ENCODE assay signal across 10 mouse cellular contexts in the genomic region with DNA sequence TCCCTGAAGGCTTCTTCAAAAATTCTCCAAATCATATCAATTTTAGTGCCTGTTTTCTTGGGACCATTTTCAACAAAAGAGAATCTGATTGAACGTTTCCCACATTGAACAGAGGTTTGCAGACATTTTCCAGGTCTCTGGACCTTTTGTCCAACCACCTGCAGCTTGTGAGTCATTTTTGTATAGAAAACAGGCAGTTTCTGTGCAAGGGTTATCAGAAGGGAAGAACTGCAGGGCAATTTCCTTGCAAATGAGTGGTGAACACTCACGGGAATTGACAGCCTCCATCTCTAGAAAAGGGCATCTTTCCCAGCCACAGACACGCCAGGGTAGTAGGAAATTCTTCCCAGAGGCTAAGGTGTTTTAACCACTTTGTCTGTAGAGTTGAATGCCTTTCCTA. TPM values are rescaled to one million over a fixed set of nuclear protein-coding genes. Genes with fewer than 3 reads are reported as not detected.
A peak's percentile ranks its signal among the peaks of the same experiment; 100 is the strongest.
DNase-seq lines count a peak whose midpoint lies in the region; ATAC-seq lines count a peak whose summit lies in the region.
"Had no signal": no experiment of that assay in that cellular context is flagged by ENCODE, and none has a peak within 500 bp of the region (broad histone marks: within the 10 kb centered on the region; RNA-seq: fewer than 3 reads in every experiment).

No protein-coding gene starts in this region.

- no peak for DNase-seq in kidney, postnatal 36 days
- no peak for DNase-seq in hindbrain, embryonic 14.5 days (ENCODE audit: low spot score)
- DNase-seq in layer of hippocampus, postnatal 36 days: no peak
- no peak for DNase-seq in layer of hippocampus, postnatal 25 days (ENCODE audit: extremely low spot score in 1 of 2, low spot score in 1 of 2)
- no peak for DNase-seq in gastrocnemius, postnatal 14 days

- peaks cover 2% of the 10 kb centered on the region; the same call in 1 of the 2 replicates for H3K36me3 ChIP-seq in kidney, embryonic 14.5 days (ENCODE audit: control insufficient read depth, insufficient read depth, low read length)
- H3K36me3 ChIP-seq in embryonic facial prominence, embryonic 12.5 days: 0 out of 2 replicates have a peak, but pooled peaks cover under 1% of the 10 kb centered on the region
- H3K36me3 ChIP-seq in hindbrain, embryonic 14.5 days (replicated peaks; ENCODE audit: control insufficient read depth, insufficient read depth): no peaks in the 10 kb centered on the region
- H3K36me3 ChIP-seq in midbrain, embryonic 15.5 days (replicated peaks): peaks cover 2% of the 10 kb centered on the region; the same call in 1 of the 2 replicates

- H3K9me3 ChIP-seq in kidney, embryonic 14.5 days (ENCODE audit: control insufficient read depth, low read length): no peaks in the 10 kb centered on the region
- H3K9me3 ChIP-seq in embryonic facial prominence, embryonic 12.5 days: no peaks in the 10 kb centered on the region
- H3K9me3 ChIP-seq in hindbrain, embryonic 14.5 days (ENCODE audit: control insufficient read depth, low read length): no peaks in the 10 kb centered on the region
- H3K9me3 ChIP-seq in midbrain, embryonic 15.5 days: no peaks in the 10 kb centered on the region

- H3K9ac ChIP-seq in kidney, embryonic 14.5 days (ENCODE audit: low read depth, low read length): no peak overlapping the region
- H3K9ac ChIP-seq in embryonic facial prominence, embryonic 12.5 days: no peak overlapping the region
- H3K9ac ChIP-seq in hindbrain, embryonic 14.5 days: no peak overlapping the region
- no peak overlapping the region for H3K9ac ChIP-seq in midbrain, embryonic 15.5 days

- no peak overlapping the region for H3K27ac ChIP-seq in kidney, embryonic 14.5 days (ENCODE audit: low read depth, low read length)
- no peak overlapping the region for H3K27ac ChIP-seq in embryonic facial prominence, embryonic 12.5 days
- H3K27ac ChIP-seq in hindbrain, embryonic 14.5 days: peak overlapping the region; percentile 88; the same call in 1 of the 2 replicates
- peak overlapping the region; percentile 94; the same call in 1 of the 2 replicates for H3K27ac ChIP-seq in midbrain, embryonic 15.5 days
- H3K27ac ChIP-seq: macrophage had no signal

- no peaks in the 10 kb centered on the region for H3K4me1 ChIP-seq in kidney, embryonic 14.5 days (ENCODE audit: control insufficient read depth, insufficient read depth, low read length)
- H3K4me1 ChIP-seq in embryonic facial prominence, embryonic 12.5 days: peaks cover 20% of the 10 kb centered on the region
- H3K4me1 ChIP-seq in hindbrain, embryonic 14.5 days (replicated peaks; ENCODE audit: control insufficient read depth, insufficient read depth, low read length): peaks cover 9% of the 10 kb centered on the region
- peaks cover 6% of the 10 kb centered on the region for H3K4me1 ChIP-seq in midbrain, embryonic 15.5 days

- intact Hi-C loops in gastrocnemius, postnatal 14 days (cut with DNase I; ENCODE audit: low total_unique reads): no loop called here

- ATAC-seq in kidney, embryonic 14.5 days (ENCODE audit: low FRiP score, low TSS enrichment): no peak
- no peak for ATAC-seq in embryonic facial prominence, embryonic 12.5 days (ENCODE audit: insufficient number of reproducible peaks, insufficient read depth, low FRiP score, low TSS enrichment)
- no peak for ATAC-seq in hindbrain, embryonic 14.5 days (ENCODE audit: low FRiP score)
- ATAC-seq in midbrain, embryonic 15.5 days (replicated peaks): no peak

- no peak overlapping the region for H3K4me3 ChIP-seq in kidney, embryonic 14.5 days (ENCODE audit: low read length)
- H3K4me3 ChIP-seq in embryonic facial prominence, embryonic 12.5 days: no peak overlapping the region
- H3K4me3 ChIP-seq in hindbrain, embryonic 14.5 days (replicated peaks; ENCODE audit: low read length): no peak overlapping the region
- no peak overlapping the region for H3K4me3 ChIP-seq in midbrain, embryonic 15.5 days

- H3K27me3 ChIP-seq in kidney, embryonic 14.5 days (ENCODE audit: control insufficient read depth, insufficient read depth, low read length): no peaks in the 10 kb centered on the region
- no peaks in the 10 kb centered on the region for H3K27me3 ChIP-seq in embryonic facial prominence, embryonic 12.5 days
- H3K27me3 ChIP-seq in hindbrain, embryonic 14.5 days (ENCODE audit: control insufficient read depth, insufficient read depth, low read length): no peaks in the 10 kb centered on the region
- H3K27me3 ChIP-seq in midbrain, embryonic 15.5 days (replicated peaks): no peaks in the 10 kb centered on the region

- H3K4me2 ChIP-seq in kidney, embryonic 14.5 days (replicated peaks; ENCODE audit: low read depth, low read length): peak overlapping the region; percentile 54; the same call in 1 of the 2 replicates
- H3K4me2 ChIP-seq in embryonic facial prominence, embryonic 12.5 days (replicated peaks): peak overlapping the region; percentile 52; the same call in 1 of the 2 replicates
- peak overlapping the region; percentile 67 for H3K4me2 ChIP-seq in hindbrain, embryonic 14.5 days (replicated peaks)
- peak overlapping the region; percentile 62 for H3K4me2 ChIP-seq in midbrain, embryonic 15.5 days

- WGBS in kidney, embryonic 14.5 days: 69% methylated on average over 3 of the region's 3 CpGs
- WGBS in embryonic facial prominence, embryonic 12.5 days: 62% methylated on average over 3 of the region's 3 CpGs
- 36% methylated on average over 3 of the region's 3 CpGs for WGBS in hindbrain, embryonic 14.5 days
- WGBS in midbrain, embryonic 15.5 days: 47% methylated on average over 3 of the region's 3 CpGs

RNA-seq across cellular contexts. Expression of a gene that starts 1.0 kb away (rescaled TPM):
- 59.5 and 72.0 TPM in 2 replicates for polyA plus RNA-seq in kidney, embryonic 14.5 days (2014; fragmentation: Nextera tagmentation; extraction: Ambion mirVana)
- polyA plus RNA-seq in embryonic facial prominence, embryonic 12.5 days (2016; fragmentation: Nextera tagmentation; extraction: Ambion mirVana): 55.4 and 60.2 TPM in 2 replicates
- polyA plus RNA-seq in hindbrain, embryonic 14.5 days (2014; fragmentation: Nextera tagmentation; extraction: Ambion mirVana): 16.7 and 18.7 TPM in 2 replicates
- polyA plus RNA-seq in midbrain, embryonic 15.5 days (2015; fragmentation: Nextera tagmentation; extraction: Ambion mirVana): 15.4 and 16.1 TPM in 2 replicates
- total RNA-seq in layer of hippocampus, postnatal 36 days (2021): 10 to 100 TPM; 12.5 to 13.8 TPM
- 10 to 100 TPM; 13.1 to 13.9 TPM for total RNA-seq in layer of hippocampus, postnatal 25 days (2021)
- total RNA-seq in gastrocnemius, postnatal 14 days (2021): 10 to 100 TPM; 19.3 to 20.9 TPM

RNA-seq across cellular contexts. Expression of a gene that starts 22.1 kb away (rescaled TPM):
- 1.8 and 3.3 TPM in 2 replicates for polyA plus RNA-seq in kidney, embryonic 14.5 days (2014; fragmentation: Nextera tagmentation; extraction: Ambion mirVana)
- polyA plus RNA-seq in embryonic facial prominence, embryonic 12.5 days (2016; fragmentation: Nextera tagmentation; extraction: Ambion mirVana): 7.9 and 8.4 TPM in 2 replicates
- 36.8 and 39.8 TPM in 2 replicates for polyA plus RNA-seq in hindbrain, embryonic 14.5 days (2014; fragmentation: Nextera tagmentation; extraction: Ambion mirVana)
- 37.8 and 41.1 TPM in 2 replicates for polyA plus RNA-seq in midbrain, embryonic 15.5 days (2015; fragmentation: Nextera tagmentation; extraction: Ambion mirVana)
- total RNA-seq in layer of hippocampus, postnatal 36 days (2021): 10 to 100 TPM; 16.6 to 17.6 TPM
- 10 to 100 TPM; 18.0 to 20.6 TPM for total RNA-seq in layer of hippocampus, postnatal 25 days (2021)
- total RNA-seq in gastrocnemius, postnatal 14 days (2021): under 1 TPM; 0.07 to 0.14 TPM
- polyA plus RNA-seq: erythroblast, embryonic 14.5 days; macrophage had no signal

RNA-seq across cellular contexts. Expression of a gene that starts 22.1 kb away (rescaled TPM):
- polyA plus RNA-seq in kidney, embryonic 14.5 days (2014; fragmentation: Nextera tagmentation; extraction: Ambion mirVana): 43.3 and 46.0 TPM in 2 replicates
- 27.3 and 29.1 TPM in 2 replicates for polyA plus RNA-seq in embryonic facial prominence, embryonic 12.5 days (2016; fragmentation: Nextera tagmentation; extraction: Ambion mirVana)
- polyA plus RNA-seq in hindbrain, embryonic 14.5 days (2014; fragmentation: Nextera tagmentation; extraction: Ambion mirVana): 6.3 and 7.8 TPM in 2 replicates
- 5.7 and 5.8 TPM in 2 replicates for polyA plus RNA-seq in midbrain, embryonic 15.5 days (2015; fragmentation: Nextera tagmentation; extraction: Ambion mirVana)
- 1 to 10 TPM; 4.4 to 4.8 TPM for total RNA-seq in layer of hippocampus, postnatal 36 days (2021)
- total RNA-seq in layer of hippocampus, postnatal 25 days (2021): 1 to 10 TPM; 5.2 to 5.9 TPM
- 10 to 100 TPM; 19.6 to 20.5 TPM for total RNA-seq in gastrocnemius, postnatal 14 days (2021)

Comparison
In these comparisons a context has a peak if more than half of its experiments do, and no peak if none do; other contexts are left out.
1. H3K27ac ChIP-seq: peak in hindbrain, embryonic 14.5 days (single experiment) and midbrain, embryonic 15.5 days (single experiment); none in kidney, embryonic 14.5 days (single experiment) and embryonic facial prominence, embryonic 12.5 days (single experiment).
2. Peak in every context shown above with its lines, with median percentiles within 50 percentile points of each other: H3K4me2 ChIP-seq.